Mouse (Mus musculus): ENCODE measurements around the gene Arid5a.

Gene Arid5a

DNA sequence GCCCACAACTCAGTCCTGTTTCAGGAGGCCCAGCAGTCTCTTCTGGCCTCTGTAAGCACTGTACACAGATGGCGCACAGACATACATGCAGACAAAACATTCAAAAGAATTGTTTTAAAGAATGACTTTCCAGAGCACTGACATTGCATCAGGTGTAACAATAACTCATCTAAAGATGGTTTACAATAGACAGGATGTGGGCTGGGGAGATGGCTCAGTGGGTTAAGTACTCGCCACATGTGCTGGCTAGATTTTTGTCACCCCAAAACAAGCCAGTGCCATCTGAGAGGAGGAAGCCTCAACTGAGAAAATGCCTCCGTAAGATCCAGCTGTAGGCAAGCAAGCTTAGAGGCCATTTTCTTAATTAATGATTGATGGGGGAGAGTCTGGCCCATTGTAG, 13.1 kb upstream of the Arid5a start:
- no peak for DNase-seq (ENCODE audit: low spot score)

DNA sequence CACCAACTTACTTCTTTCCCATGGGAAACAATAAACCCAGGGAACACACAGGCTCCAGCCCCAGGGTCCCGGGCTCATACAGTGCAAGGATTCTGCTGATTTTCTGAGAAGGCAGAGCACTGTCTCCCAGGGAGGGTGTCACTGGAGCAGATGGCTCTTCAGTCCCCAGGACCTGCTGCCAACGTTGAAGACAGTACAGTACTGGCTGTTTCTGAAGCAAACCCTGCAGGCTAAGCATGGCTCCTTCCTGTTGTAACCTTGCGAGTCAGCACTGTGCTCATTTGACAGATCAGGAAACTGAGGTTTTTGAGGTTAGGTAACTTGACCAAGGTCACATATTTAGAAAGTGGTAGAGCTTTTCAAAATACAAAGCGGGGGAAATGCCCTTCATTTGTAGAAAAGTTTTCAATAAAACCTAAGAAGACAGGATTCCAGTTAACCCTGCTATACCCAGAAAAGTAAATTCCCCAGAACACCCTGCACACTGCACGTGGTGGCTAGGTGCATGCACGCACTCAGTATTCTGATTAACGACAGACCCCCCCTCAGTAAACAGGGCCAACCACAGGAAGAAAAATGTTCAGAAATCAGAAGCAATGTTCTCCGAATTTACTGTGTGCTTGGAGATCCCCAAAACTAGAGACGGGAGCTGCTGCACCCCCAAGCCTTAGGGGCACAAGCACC, 10.9 kb upstream of the Arid5a start:
- DNase-seq (ENCODE audit: low spot score): no peak

DNA sequence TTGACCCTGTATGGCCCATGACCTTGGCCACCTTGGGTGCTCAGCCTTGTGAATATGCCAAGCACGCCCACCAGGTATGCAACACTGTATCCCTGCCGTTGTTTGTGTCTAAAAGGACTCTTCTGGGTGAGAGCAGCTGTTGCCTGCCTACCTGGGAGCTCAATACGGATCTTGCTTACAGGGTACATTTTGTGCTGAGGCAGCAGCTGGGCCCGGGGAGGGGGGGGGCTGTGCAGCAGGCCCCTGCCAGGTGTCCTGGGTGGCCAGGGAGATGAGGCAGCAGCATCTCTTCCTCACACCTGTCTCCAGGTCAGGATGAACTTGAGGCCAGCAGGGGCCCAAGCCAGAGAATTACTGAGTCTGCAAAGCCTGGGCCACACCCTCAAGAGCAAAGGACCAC, 9.4 kb upstream of the Arid5a start:
- DNase-seq (ENCODE audit: low spot score): no peak

- DNase-seq (ENCODE audit: low spot score): no peak
These were observed 8.4 kb upstream of the Arid5a start for GRCm38 (mm10) chr1:36299126-36299525.

GRCm38 (mm10) chr1:36299676-36300075, 7.9 kb upstream of the Arid5a start:
- DNase-seq (ENCODE audit: low spot score): no peak

- no peak for DNase-seq (ENCODE audit: low spot score)
These were observed 7.0 kb upstream of the Arid5a start for GRCm38 (mm10) chr1:36300486-36300885.

GRCm38 (mm10) chr1:36302273-36302672, 5.3 kb upstream of the Arid5a start:
- no peak for DNase-seq (ENCODE audit: low spot score)

DNA sequence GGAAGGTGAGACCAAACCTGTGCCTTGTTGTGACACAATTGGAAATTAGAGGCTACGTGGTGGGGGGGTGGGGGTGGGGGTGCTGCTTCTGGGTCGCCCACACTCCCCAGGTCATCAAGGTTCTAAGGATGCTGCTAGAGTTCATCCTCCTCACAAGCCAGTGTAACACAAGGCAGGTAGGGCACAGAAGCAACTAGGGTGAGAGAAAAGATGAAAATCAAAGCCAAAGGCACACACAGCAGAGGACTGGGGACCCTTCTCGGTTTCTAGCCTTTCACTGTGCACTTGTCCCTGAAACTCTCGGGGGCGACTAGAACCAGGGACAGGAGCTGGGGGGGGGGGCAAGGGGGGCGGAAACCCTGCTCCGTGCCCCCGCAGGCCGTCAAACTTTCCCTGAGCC, 4.6 kb upstream of the Arid5a start:
- no peak for DNase-seq (ENCODE audit: low spot score)

GRCm38 (mm10) chr1:36303381-36304320, 3.9 kb upstream of the Arid5a start:
- DNase-seq (ENCODE audit: low spot score): no peak

- no peak for DNase-seq (ENCODE audit: low spot score)
These were observed 2.8 kb upstream of the Arid5a start for GRCm38 (mm10) chr1:36304764-36305163.

DNA sequence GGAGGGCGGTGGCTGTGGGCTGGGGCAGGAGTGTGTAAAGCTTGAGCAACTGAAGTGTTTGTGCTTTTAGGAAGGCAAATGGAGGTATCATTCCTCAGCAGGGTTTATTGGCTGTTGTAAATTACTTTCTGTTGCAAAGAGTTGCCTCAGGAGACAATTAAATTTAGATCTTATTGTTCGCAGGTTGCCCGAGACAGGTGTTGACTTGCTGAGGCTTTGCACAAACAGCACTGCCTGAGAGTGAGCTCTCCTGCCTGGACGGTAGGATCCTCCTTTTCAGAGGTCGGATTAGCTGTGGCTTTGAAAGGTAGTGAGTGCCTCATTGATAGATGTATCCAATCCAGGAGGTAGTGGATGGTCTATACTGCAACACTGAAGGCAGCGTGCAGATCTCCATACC, 1.4 kb upstream of the Arid5a start:
- DNase-seq (ENCODE audit: low spot score): no peak

DNA sequence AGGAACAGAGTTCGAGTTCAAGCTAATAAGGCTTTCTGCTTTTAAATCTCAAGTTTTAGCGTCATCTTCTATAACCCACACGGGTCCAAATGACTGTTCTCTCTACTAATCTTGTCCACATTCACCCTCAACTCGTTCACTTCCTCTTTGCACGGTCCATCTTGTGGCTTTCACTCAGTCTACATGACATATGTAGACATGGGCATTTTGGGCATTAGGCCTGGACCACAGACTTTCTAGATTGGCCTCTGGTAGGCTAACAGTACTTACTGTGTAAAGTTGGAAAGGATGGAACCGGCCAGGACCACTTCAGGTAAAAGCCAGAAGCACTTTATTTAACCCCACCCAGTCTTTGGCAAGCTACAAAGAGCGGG, 425 bp upstream of the Arid5a start:
- DNase-seq (ENCODE audit: low spot score): no peak

- DNase-seq (ENCODE audit: low spot score): no peak
These were observed 943 bp downstream of the Arid5a start for GRCm38 (mm10) chr1:36308451-36308901.

- no peak for DNase-seq (ENCODE audit: low spot score)
These were observed 1.5 kb downstream of the Arid5a start for GRCm38 (mm10) chr1:36308966-36309475.

- no peak for DNase-seq (ENCODE audit: low spot score)
These were observed 2.0 kb downstream of the Arid5a start for GRCm38 (mm10) chr1:36309498-36309901.

GRCm38 (mm10) chr1:36314959-36315775, 7.6 kb downstream of the Arid5a start:
- DNase-seq (ENCODE audit: low spot score): peak; percentile 37

- no peak for DNase-seq (ENCODE audit: low spot score)
These were observed 8.2 kb downstream of the Arid5a start for GRCm38 (mm10) chr1:36315776-36316100.

DNA sequence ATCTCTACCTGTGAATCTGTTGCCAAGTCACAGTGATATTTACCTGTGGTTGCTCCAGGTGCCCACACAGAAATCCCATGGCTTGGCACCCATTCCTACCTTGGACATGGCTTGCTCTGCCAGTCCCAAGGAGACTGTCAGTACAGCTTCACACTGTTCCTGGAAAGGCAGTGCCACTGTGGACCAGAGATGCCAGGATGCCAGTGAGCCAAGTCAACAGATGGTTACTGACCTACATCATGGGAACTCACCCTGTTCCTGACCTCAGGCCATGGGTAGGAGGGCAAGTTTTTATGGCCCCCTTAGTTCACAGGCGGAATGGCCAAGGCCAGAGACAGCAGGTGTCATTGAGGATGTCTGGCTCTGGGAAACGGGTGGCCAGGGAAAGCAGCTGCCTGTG, 13.6 kb downstream of the Arid5a start:
- DNase-seq (ENCODE audit: low spot score): no peak

DNA sequence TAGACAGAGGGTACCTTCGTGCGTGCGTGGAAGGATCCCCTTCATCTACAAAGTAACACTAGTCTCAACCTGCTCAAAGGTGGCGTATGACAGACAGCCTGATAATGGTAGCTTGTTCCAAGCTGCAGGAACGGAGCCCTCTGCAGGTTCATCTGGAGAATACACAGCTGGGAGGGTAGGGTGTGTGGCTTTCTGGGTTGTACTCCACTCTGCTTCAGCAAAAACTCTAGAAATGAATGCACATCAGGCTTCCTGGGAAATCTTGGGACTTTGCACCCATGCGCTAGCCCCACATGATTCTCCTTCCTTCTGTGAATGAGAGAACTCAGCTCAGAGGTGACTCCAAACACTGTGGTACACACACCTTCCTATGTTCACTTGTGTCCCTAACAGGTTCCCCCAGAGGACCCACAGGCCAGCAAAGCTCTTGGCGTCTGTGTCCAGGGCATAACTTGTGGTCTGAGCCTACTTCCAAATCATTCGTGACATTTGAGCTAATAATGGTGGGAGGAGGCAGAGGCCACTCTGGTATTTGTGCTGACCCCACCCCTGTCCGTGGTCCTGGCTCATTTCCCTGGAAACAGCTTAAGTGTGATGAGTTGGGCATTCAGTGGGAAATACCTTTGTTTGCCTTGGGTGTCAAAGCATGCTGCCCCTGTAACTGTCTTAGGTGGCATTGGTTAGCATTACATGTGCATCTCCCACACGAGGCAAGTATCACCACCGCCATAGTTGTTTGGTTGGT, 14.5 kb downstream of the Arid5a start:
- DNase-seq (ENCODE audit: low spot score): no peak

DNA sequence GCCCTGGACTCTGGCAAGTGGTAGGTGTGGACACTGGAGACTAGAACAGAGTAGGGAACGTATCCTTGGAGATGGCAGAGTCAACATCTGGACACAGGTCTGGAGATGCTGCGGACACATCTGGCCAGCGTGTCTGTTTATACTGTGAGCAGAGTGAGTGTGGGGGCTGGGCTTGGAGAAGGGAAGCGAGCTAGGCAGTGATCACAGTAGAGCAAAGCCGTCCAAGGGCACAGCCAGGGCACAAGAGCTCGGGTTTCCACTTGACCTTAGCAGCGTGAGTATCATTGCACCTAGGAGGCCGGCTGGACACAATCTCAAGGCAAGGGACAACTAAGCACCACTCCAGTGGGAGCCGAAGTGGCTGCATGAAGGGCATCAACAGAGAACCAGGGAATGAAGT, 15.5 kb downstream of the Arid5a start:
- no peak for DNase-seq (ENCODE audit: low spot score)

DNA sequence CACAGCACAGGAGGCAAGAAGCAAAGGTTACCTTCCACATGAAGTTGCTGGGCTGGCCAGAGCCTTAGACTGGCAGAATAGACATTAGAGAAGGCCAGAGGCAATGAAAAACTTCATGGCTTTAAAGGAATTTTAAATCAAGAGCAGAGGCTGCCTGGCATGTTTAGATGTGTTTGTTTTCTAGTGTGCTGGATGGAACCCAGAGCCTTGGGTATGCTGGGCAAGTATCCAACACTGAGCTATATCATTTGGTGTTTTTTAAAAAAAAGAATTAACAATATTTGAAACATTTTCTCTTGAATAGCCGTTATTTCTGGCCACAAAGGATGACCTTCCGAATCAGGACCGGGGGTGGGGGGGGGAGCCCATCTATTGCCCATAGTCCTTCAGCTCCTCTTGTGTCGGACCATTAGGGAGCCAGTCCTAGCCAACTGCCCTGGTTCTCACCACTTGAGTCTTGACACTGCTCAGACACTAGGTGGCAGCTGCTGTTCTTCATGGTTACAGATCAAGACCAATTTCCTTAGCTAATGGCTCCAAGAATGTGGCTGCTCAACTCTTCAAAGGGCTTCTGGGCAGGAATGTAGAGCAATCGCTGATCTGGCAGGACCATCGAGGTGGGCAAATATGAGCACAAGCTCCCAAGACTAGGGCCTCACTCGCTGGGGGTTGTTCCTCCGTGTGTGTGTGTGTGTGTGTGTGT, 16.4 kb downstream of the Arid5a start:
- DNase-seq (ENCODE audit: low spot score): peak; percentile 56

Data from yolk sac, embryonic 10.5 days (tissue).